Mouse (Mus musculus) spleen, postnatal 14 days (tissue): Measurements from ENCODE around the gene Gm17324.
"Not testable (repeated sequence)": the region's sequence is repeated elsewhere in the genome, so short reads cannot be mapped to it uniquely, and the experiment has no call there.

Experiments used
- DNase-seq, 2 experiments: peaks; one replicate each; pipeline ENCODE4 v3.0.0; 2021 to 2022; ENCODE audit warnings: low spot score in 2 of 2

Gm17324 gene

GRCm38 (mm10) chr9:78447973-78448873 lies at the start of gene Gm17324, which contains the start of gene Mto1:
Gm17324 (minus strand) TSS chr9:78448786.
Mto1 (plus strand) TSS chr9:78448208.
- peak; percentile 82 to 85 for DNase-seq

GRCm38 (mm10) chr9:78493171-78493570 lies 44.6 kb upstream of the Gm17324 start:
- DNase-seq: no peak

GRCm38 (mm10) chr9:78492254-78492653 lies 43.7 kb upstream of the Gm17324 start:
- DNase-seq: no peak

- DNase-seq: no peak
Observed at GRCm38 (mm10) chr9:78491169-78491568, 42.6 kb upstream of the Gm17324 start.

- peak; percentile 10 to 47 for DNase-seq
Observed at GRCm38 (mm10) chr9:78488890-78489420, 40.4 kb upstream of the Gm17324 start, which contains the start of gene Eef1a1. Eef1a1 (minus strand) TSS chr9:78489151.

GRCm38 (mm10) chr9:78488021-78488420 lies 39.4 kb upstream of the Gm17324 start:
- not testable (repeated sequence) for DNase-seq

GRCm38 (mm10) chr9:78484660-78485059 lies 36.1 kb upstream of the Gm17324 start:
- DNase-seq: no peak

GRCm38 (mm10) chr9:78482386-78482785 lies 33.8 kb upstream of the Gm17324 start:
- no peak for DNase-seq

- peak; percentile 88 to 90 for DNase-seq
Observed at GRCm38 (mm10) chr9:78481423-78482331, 33.1 kb upstream of the Gm17324 start.

GRCm38 (mm10) chr9:78480706-78481358 lies 32.2 kb upstream of the Gm17324 start:
- DNase-seq: peak; percentile 54 to 73

- not testable (repeated sequence) for DNase-seq
Observed at GRCm38 (mm10) chr9:78480227-78480626, 31.6 kb upstream of the Gm17324 start.

GRCm38 (mm10) chr9:78479308-78479707 lies 30.7 kb upstream of the Gm17324 start:
- DNase-seq: not testable (repeated sequence)

GRCm38 (mm10) chr9:78478009-78478605 lies 29.5 kb upstream of the Gm17324 start:
- DNase-seq: not testable (repeated sequence)

GRCm38 (mm10) chr9:78477021-78477551 lies 28.5 kb upstream of the Gm17324 start:
- no peak for DNase-seq

- no peak for DNase-seq
Observed at GRCm38 (mm10) chr9:78476531-78477020, 28.0 kb upstream of the Gm17324 start.

- no peak for DNase-seq
Observed at GRCm38 (mm10) chr9:78475873-78476272, 27.3 kb upstream of the Gm17324 start.

- DNase-seq: no peak
Observed at GRCm38 (mm10) chr9:78475383-78475780, 26.8 kb upstream of the Gm17324 start.

GRCm38 (mm10) chr9:78474771-78475382 lies 26.3 kb upstream of the Gm17324 start:
- no peak for DNase-seq

- no peak for DNase-seq
Observed at GRCm38 (mm10) chr9:78474270-78474669, 25.7 kb upstream of the Gm17324 start.

- no peak for DNase-seq
Observed at GRCm38 (mm10) chr9:78473588-78473987, 25.0 kb upstream of the Gm17324 start.
